Mouse (Mus musculus): ENCODE results near the gene Dlg2.

Gene Dlg2

GRCm38 (mm10) chr7:90476313-90477245 lies at the start of gene Dlg2:
Gene Dlg2, plus strand, starts transcription at chr7:90476672.
- no peak for DNase-seq (ENCODE audit: low spot score)

- no peak for DNase-seq (ENCODE audit: low spot score)
Observed at GRCm38 (mm10) chr7:90427006-90427405, 49.5 kb upstream of the Dlg2 start.

- DNase-seq (ENCODE audit: low spot score) = no peak
Observed at GRCm38 (mm10) chr7:90432221-90432620, 44.3 kb upstream of the Dlg2 start.

GRCm38 (mm10) chr7:90440044-90440443 lies 36.4 kb upstream of the Dlg2 start:
- DNase-seq (ENCODE audit: low spot score) = no peak

- DNase-seq (ENCODE audit: low spot score) = no peak
Observed at GRCm38 (mm10) chr7:90442070-90442469, 34.4 kb upstream of the Dlg2 start.

GRCm38 (mm10) chr7:90442518-90443080 lies 33.9 kb upstream of the Dlg2 start, which contains the start of gene Crebzf:
Gene Crebzf, plus strand, starts transcription at chr7:90442729.
- peak; percentile 89 for DNase-seq (ENCODE audit: low spot score)

- DNase-seq (ENCODE audit: low spot score) = no peak
Observed at GRCm38 (mm10) chr7:90443101-90444091, 33.1 kb upstream of the Dlg2 start.

GRCm38 (mm10) chr7:90444206-90444605 lies 32.3 kb upstream of the Dlg2 start:
- no peak for DNase-seq (ENCODE audit: low spot score)

- DNase-seq (ENCODE audit: low spot score) = no peak
Observed at GRCm38 (mm10) chr7:90456149-90456844, 20.2 kb upstream of the Dlg2 start.

- DNase-seq (ENCODE audit: low spot score) = peak; percentile 38
Observed at GRCm38 (mm10) chr7:90456845-90457468, 19.5 kb upstream of the Dlg2 start, which contains the start of gene Tmem126a. Gene Tmem126a, minus strand, starts transcription at chr7:90457229.

GRCm38 (mm10) chr7:90457517-90457916 lies 19.0 kb upstream of the Dlg2 start:
- DNase-seq (ENCODE audit: low spot score) = no peak

GRCm38 (mm10) chr7:90460330-90460729 lies 16.1 kb upstream of the Dlg2 start:
- DNase-seq (ENCODE audit: low spot score) = no peak

GRCm38 (mm10) chr7:90460930-90461329 lies 15.5 kb upstream of the Dlg2 start:
- no peak for DNase-seq (ENCODE audit: low spot score)

- DNase-seq (ENCODE audit: low spot score) = no peak
Observed at GRCm38 (mm10) chr7:90461441-90461840, 15.0 kb upstream of the Dlg2 start.

GRCm38 (mm10) chr7:90473511-90473910 lies 3.0 kb upstream of the Dlg2 start:
- no peak for DNase-seq (ENCODE audit: low spot score)

- peak; percentile 95 for DNase-seq (ENCODE audit: low spot score)
Observed at GRCm38 (mm10) chr7:90475793-90476312, 619 bp upstream of the Dlg2 start, which contains the start of gene Tmem126b. Gene Tmem126b, minus strand, starts transcription at chr7:90476001.

- DNase-seq (ENCODE audit: low spot score) = no peak
Observed at GRCm38 (mm10) chr7:90482607-90483006, 6.1 kb downstream of the Dlg2 start.

- no peak for DNase-seq (ENCODE audit: low spot score)
Observed at GRCm38 (mm10) chr7:90508124-90508523, 31.7 kb downstream of the Dlg2 start.

- no peak for DNase-seq (ENCODE audit: low spot score)
Observed at GRCm38 (mm10) chr7:90512293-90512692, 35.8 kb downstream of the Dlg2 start.
